Mouse (Mus musculus) thymus, postnatal 36 days (tissue): ENCODE measurements around the gene Tom1l2.
A peak's percentile ranks its signal among the peaks of the same experiment; 100 is the strongest.

Experiments
- DNase-seq, 2 experiments: peaks; one replicate each; pipeline ENCODE4 v3.0.0; 2022; ENCODE audit warnings: mixed read lengths in 2 of 2

Gene Tom1l2

GRCm38 (mm10) chr11:60228525-60228924, 124.2 kb downstream of the Tom1l2 start:
- DNase-seq = no peak

GRCm38 (mm10) chr11:60225874-60226273, 126.8 kb downstream of the Tom1l2 start:
- no peak for DNase-seq

- DNase-seq = peak in 1 of 2 experiments; percentile 56
Observed at GRCm38 (mm10) chr11:60224676-60225075, 128.0 kb downstream of the Tom1l2 start.

- DNase-seq = peak; percentile 80 to 85
Observed at GRCm38 (mm10) chr11:60222469-60223236, 130.1 kb downstream of the Tom1l2 start, which contains the start of gene Srebf1. Gene Srebf1 (minus strand): TSS chr11:60222581.

GRCm38 (mm10) chr11:60222085-60222468, 130.6 kb downstream of the Tom1l2 start:
- no peak for DNase-seq

GRCm38 (mm10) chr11:60221425-60221824, 131.3 kb downstream of the Tom1l2 start:
- DNase-seq = no peak

- DNase-seq = peak; percentile 92 to 96
Observed at GRCm38 (mm10) chr11:60220291-60220804, 132.4 kb downstream of the Tom1l2 start.

- no peak for DNase-seq
Observed at GRCm38 (mm10) chr11:60219609-60220008, 133.1 kb downstream of the Tom1l2 start.

- DNase-seq = no peak
Observed at GRCm38 (mm10) chr11:60217467-60217866, 135.2 kb downstream of the Tom1l2 start.

- no peak for DNase-seq
Observed at GRCm38 (mm10) chr11:60216671-60217070, 136.0 kb downstream of the Tom1l2 start.

- no peak for DNase-seq
Observed at GRCm38 (mm10) chr11:60213266-60213665, 139.4 kb downstream of the Tom1l2 start.

GRCm38 (mm10) chr11:60211761-60212160, 140.9 kb downstream of the Tom1l2 start:
- DNase-seq = no peak

- DNase-seq = no peak
Observed at GRCm38 (mm10) chr11:60211152-60211551, 141.6 kb downstream of the Tom1l2 start.

GRCm38 (mm10) chr11:60210305-60210724, 142.4 kb downstream of the Tom1l2 start:
- DNase-seq = peak; percentile 97 to 98

- DNase-seq = no peak
Observed at GRCm38 (mm10) chr11:60209933-60210249, 142.8 kb downstream of the Tom1l2 start.

- no peak for DNase-seq
Observed at GRCm38 (mm10) chr11:60209217-60209932, 143.3 kb downstream of the Tom1l2 start.

- DNase-seq = no peak
Observed at GRCm38 (mm10) chr11:60208712-60209111, 144.0 kb downstream of the Tom1l2 start.

GRCm38 (mm10) chr11:60208201-60208600, 144.5 kb downstream of the Tom1l2 start:
- DNase-seq = no peak

- no peak for DNase-seq
Observed at GRCm38 (mm10) chr11:60206207-60206606, 146.5 kb downstream of the Tom1l2 start.

GRCm38 (mm10) chr11:60205026-60205425, 147.7 kb downstream of the Tom1l2 start:
- no peak for DNase-seq

- no peak for DNase-seq
Observed at GRCm38 (mm10) chr11:60202710-60203638, 149.7 kb downstream of the Tom1l2 start.

- DNase-seq = no peak
Observed at GRCm38 (mm10) chr11:60200384-60200783, 152.3 kb downstream of the Tom1l2 start.

- DNase-seq = peak; percentile 89 to 94
Observed at GRCm38 (mm10) chr11:60199702-60200184, 153.0 kb downstream of the Tom1l2 start.
